Mouse (Mus musculus): ENCODE measurements around the gene Spcs2. TPM values are rescaled to one million over a fixed set of nuclear protein-coding genes. Genes with fewer than 3 reads are reported as not detected.

Gene Spcs2
- polyA plus RNA-seq, 1 experiment = 111 TPM

GRCm38 (mm10) chr7:99894478-99894877, 31.2 kb upstream of the Spcs2 start:
- no peak for TF ChIP-seq MAX (IDR thresholded peaks at IDR 0.05; ENCODE audit: low read depth)
- no peak for TF ChIP-seq POLR2AphosphoS2 (IDR thresholded peaks at IDR 0.05; ENCODE audit: insufficient read length, low read depth)
- no peak for TF ChIP-seq MYOG (IDR thresholded peaks at IDR 0.05; ENCODE audit: control insufficient read depth in 1 of 3, insufficient read depth in 1 of 3, insufficient read length in 2 of 3, low read depth in 2 of 3)
- no peak for TF ChIP-seq CEBPB (IDR thresholded peaks at IDR 0.05; ENCODE audit: insufficient read depth, poor library complexity, severe bottlenecking)
- TF ChIP-seq USF1 (IDR thresholded peaks at IDR 0.05; ENCODE audit: low read depth) = no peak
- no peak for TF ChIP-seq REST (IDR thresholded peaks at IDR 0.05; ENCODE audit: insufficient read depth, insufficient read length)
- no peak for TF ChIP-seq MYOD1 (IDR thresholded peaks at IDR 0.05; ENCODE audit: control insufficient read depth in 1 of 3, insufficient read length in 2 of 3, low read depth in 2 of 3)
- TF ChIP-seq POLR2A (IDR thresholded peaks at IDR 0.05; ENCODE audit: insufficient read length, low read depth) = no peak
- TF ChIP-seq SRF (IDR thresholded peaks at IDR 0.05; ENCODE audit: control insufficient read depth, insufficient read length, low read depth) = no peak
- TF ChIP-seq E2F4 (IDR thresholded peaks at IDR 0.05; ENCODE audit: insufficient read depth) = no peak
- no peak for TF ChIP-seq TCF3 (IDR thresholded peaks at IDR 0.05; ENCODE audit: insufficient read length, low read depth)
- H3K27me3 ChIP-seq (ENCODE audit: control insufficient read depth, insufficient read depth, insufficient read length) = peaks cover 26% of the 10 kb centered on the region
- H3K4me2 ChIP-seq (ENCODE audit: low read depth) = no peak overlapping the region

DNA sequence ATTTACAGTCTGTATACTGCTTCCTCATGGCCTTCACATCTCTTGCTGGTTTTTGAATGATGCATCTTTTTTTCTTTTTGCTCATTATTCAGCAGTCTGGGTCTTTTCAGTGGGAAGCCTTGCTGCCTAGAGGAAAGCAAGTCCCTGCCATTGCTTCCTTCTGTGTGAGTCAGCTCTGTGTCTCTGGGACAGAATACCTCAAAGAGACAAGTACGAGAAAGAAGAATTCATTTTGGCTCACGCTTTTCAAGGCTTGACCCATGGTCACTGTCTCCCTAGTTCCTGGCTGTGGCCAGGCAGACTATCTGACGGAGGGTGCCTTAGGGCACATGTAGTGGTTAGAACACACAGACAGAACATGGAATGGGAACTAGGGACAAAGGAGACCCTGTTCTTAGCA, 30.7 kb upstream of the Spcs2 start:
- Histone ChIP-seq H3ac (ENCODE audit: control insufficient read depth, insufficient read length) (no peak overlapping the region), H3K4me2 (ENCODE audit: low read depth) (no peak overlapping the region), H3K36me3 (ENCODE audit: control insufficient read depth, insufficient read depth) (no peaks in the 10 kb centered on the region), H3K27me3 (ENCODE audit: control insufficient read depth, insufficient read depth, insufficient read length) (peaks cover 26% of the 10 kb centered on the region), H3K79me2 (ENCODE audit: control insufficient read depth, insufficient read depth) (no peaks in the 10 kb centered on the region), H3K4me3 (no peak overlapping the region)
- TF ChIP-seq MYOG (IDR thresholded peaks at IDR 0.05; ENCODE audit: control insufficient read depth in 1 of 3, insufficient read depth in 1 of 3, insufficient read length in 2 of 3, low read depth in 2 of 3) = no peak
- no peak for TF ChIP-seq TCF12 (IDR thresholded peaks at IDR 0.05; ENCODE audit: insufficient read depth, poor library complexity, severe bottlenecking)
- no peak for TF ChIP-seq MAX (IDR thresholded peaks at IDR 0.05; ENCODE audit: low read depth)
- no peak for TF ChIP-seq REST (IDR thresholded peaks at IDR 0.05; ENCODE audit: insufficient read depth, insufficient read length)
- TF ChIP-seq POLR2A (IDR thresholded peaks at IDR 0.05; ENCODE audit: insufficient read length, low read depth) = no peak
- TF ChIP-seq E2F4 (IDR thresholded peaks at IDR 0.05; ENCODE audit: insufficient read depth) = no peak

More at GRCm38 (mm10) chr7:99894478-99894877, 31.2 kb upstream of the Spcs2 start:
- H3K79me2 ChIP-seq (ENCODE audit: control insufficient read depth, insufficient read depth) = no peaks in the 10 kb centered on the region
- H3K36me3 ChIP-seq (ENCODE audit: control insufficient read depth, insufficient read depth) = no peaks in the 10 kb centered on the region
- H3K4me3 ChIP-seq = no peak overlapping the region
- no peak overlapping the region for H3ac ChIP-seq (ENCODE audit: control insufficient read depth, insufficient read length)

- Histone ChIP-seq H3K4me2 (ENCODE audit: low read depth) (no peak overlapping the region), H3K36me3 (ENCODE audit: control insufficient read depth, insufficient read depth) (no peaks in the 10 kb centered on the region), H3ac (ENCODE audit: control insufficient read depth, insufficient read length) (no peak overlapping the region), H3K4me3 (no peak overlapping the region), H3K27me3 (ENCODE audit: control insufficient read depth, insufficient read depth, insufficient read length) (peaks cover 19% of the 10 kb centered on the region), H3K79me2 (ENCODE audit: control insufficient read depth, insufficient read depth) (no peaks in the 10 kb centered on the region)
- TF ChIP-seq REST (IDR thresholded peaks at IDR 0.05; ENCODE audit: insufficient read depth, insufficient read length) = no peak
- TF ChIP-seq TCF3 (IDR thresholded peaks at IDR 0.05; ENCODE audit: insufficient read length, low read depth) = no peak
- TF ChIP-seq MAX (IDR thresholded peaks at IDR 0.05; ENCODE audit: low read depth) = no peak
- TF ChIP-seq CEBPB (IDR thresholded peaks at IDR 0.05; ENCODE audit: insufficient read depth, poor library complexity, severe bottlenecking) = no peak
- no peak for TF ChIP-seq TCF12 (IDR thresholded peaks at IDR 0.05; ENCODE audit: insufficient read depth, poor library complexity, severe bottlenecking)
- no peak for TF ChIP-seq MYOD1 (IDR thresholded peaks at IDR 0.05; ENCODE audit: control insufficient read depth in 1 of 3, insufficient read length in 2 of 3, low read depth in 2 of 3)
- TF ChIP-seq SRF (IDR thresholded peaks at IDR 0.05; ENCODE audit: control insufficient read depth, insufficient read length, low read depth) = no peak
- no peak for TF ChIP-seq USF1 (IDR thresholded peaks at IDR 0.05; ENCODE audit: low read depth)
- TF ChIP-seq E2F4 (IDR thresholded peaks at IDR 0.05; ENCODE audit: insufficient read depth) = no peak
- TF ChIP-seq POLR2AphosphoS2 (IDR thresholded peaks at IDR 0.05; ENCODE audit: insufficient read length, low read depth) = no peak
- TF ChIP-seq POLR2A (IDR thresholded peaks at IDR 0.05; ENCODE audit: insufficient read length, low read depth) = no peak
- TF ChIP-seq MYOG (IDR thresholded peaks at IDR 0.05; ENCODE audit: control insufficient read depth in 1 of 3, insufficient read depth in 1 of 3, insufficient read length in 2 of 3, low read depth in 2 of 3) = no peak
These were observed 29.1 kb upstream of the Spcs2 start for GRCm38 (mm10) chr7:99892351-99892750.

DNA sequence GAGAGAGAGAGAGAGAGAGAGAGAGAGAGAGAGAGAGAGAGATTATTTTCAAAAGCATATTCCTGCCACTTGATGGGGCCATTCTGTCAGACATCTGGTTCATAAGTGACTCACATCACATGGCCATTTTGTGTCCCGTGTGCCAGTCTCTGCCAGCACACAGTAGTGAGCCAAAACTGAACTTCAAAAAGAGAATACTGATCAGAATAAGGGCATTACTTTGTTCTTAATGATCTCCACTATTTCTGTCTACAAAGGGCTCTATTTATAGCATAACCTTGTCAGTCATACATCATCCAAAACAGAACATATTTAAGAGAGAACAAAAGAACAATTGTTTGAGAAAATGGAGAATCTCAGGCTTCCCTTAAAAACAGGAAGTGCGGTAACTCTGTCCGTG, 28.2 kb upstream of the Spcs2 start:
- Histone ChIP-seq H3K36me3 (ENCODE audit: control insufficient read depth, insufficient read depth) (no peaks in the 10 kb centered on the region), H3K4me3 (no peak overlapping the region), H3K4me2 (ENCODE audit: low read depth) (no peak overlapping the region), H3K79me2 (ENCODE audit: control insufficient read depth, insufficient read depth) (no peaks in the 10 kb centered on the region), H3ac (ENCODE audit: control insufficient read depth, insufficient read length) (no peak overlapping the region), H3K27me3 (ENCODE audit: control insufficient read depth, insufficient read depth, insufficient read length) (peaks cover 11% of the 10 kb centered on the region)
- TF ChIP-seq USF1 (IDR thresholded peaks at IDR 0.05; ENCODE audit: low read depth) (peak; percentile 36), REST (IDR thresholded peaks at IDR 0.05; ENCODE audit: insufficient read depth, insufficient read length) (no peak), E2F4 (IDR thresholded peaks at IDR 0.05; ENCODE audit: insufficient read depth) (no peak)

- no peak for TF ChIP-seq TCF3 (IDR thresholded peaks at IDR 0.05; ENCODE audit: insufficient read length, low read depth)
- TF ChIP-seq MYOD1 (IDR thresholded peaks at IDR 0.05; ENCODE audit: control insufficient read depth in 1 of 3, insufficient read length in 2 of 3, low read depth in 2 of 3) = no peak
- TF ChIP-seq E2F4 (IDR thresholded peaks at IDR 0.05; ENCODE audit: insufficient read depth) = no peak
- H3K36me3 ChIP-seq (ENCODE audit: control insufficient read depth, insufficient read depth) = no peaks in the 10 kb centered on the region
- no peak overlapping the region for H3K4me2 ChIP-seq (ENCODE audit: low read depth)
- H3ac ChIP-seq (ENCODE audit: control insufficient read depth, insufficient read length) = no peak overlapping the region
- H3K79me2 ChIP-seq (ENCODE audit: control insufficient read depth, insufficient read depth) = no peaks in the 10 kb centered on the region
- no peak overlapping the region for H3K4me3 ChIP-seq
- peaks cover 11% of the 10 kb centered on the region for H3K27me3 ChIP-seq (ENCODE audit: control insufficient read depth, insufficient read depth, insufficient read length)
These were observed 27.0 kb upstream of the Spcs2 start for GRCm38 (mm10) chr7:99890168-99890755.

Measured in myocyte (in vitro differentiated cells).